Mouse (Mus musculus) hindbrain, embryonic 13.5 days (tissue): Measurements from ENCODE around the gene Gm38431. TPM values are rescaled to one million over a fixed set of nuclear protein-coding genes. Genes with fewer than 3 reads are reported as not detected.

Experiments used
- ATAC-seq: fragments of 200-750 bp; cut with Nextera tagmentation; 2 replicates; pipeline ENCODE4 v1.8.0; 2017; ENCODE audit warnings: moderate TSS enrichment; ENCODE audit not compliant: low FRiP score
- H3K27ac ChIP-seq: fragments of 300-500 bp; sonication (generic); 2 replicates; pipeline ENCODE4 v1.5.1; 2015; ENCODE audit warnings: inconsistent platforms, mild to moderate bottlenecking, moderate library complexity
- H3K27me3 ChIP-seq: fragments of 300-500 bp; sonication (generic); 2 replicates; pipeline ENCODE4 v1.6.1; 2015; ENCODE audit warnings: mild to moderate bottlenecking, inconsistent platforms
- H3K36me3 ChIP-seq: fragments of 300-500 bp; sonication (generic); 2 replicates; pipeline ENCODE4 v1.6.1; 2015; ENCODE audit warnings: mild to moderate bottlenecking, inconsistent platforms
- H3K4me1 ChIP-seq: fragments of 300-500 bp; sonication (generic); replicated peaks from 2 replicates; pipeline ENCODE4 v1.6.1; 2015; ENCODE audit warnings: inconsistent platforms
- H3K4me2 ChIP-seq: fragments of 300-500 bp; sonication (generic); 2 replicates; pipeline ENCODE4 v1.6.1; 2015; ENCODE audit warnings: inconsistent platforms, mild to moderate bottlenecking, moderate library complexity
- H3K4me3 ChIP-seq: fragments of 300-500 bp; sonication (generic); 2 replicates; pipeline ENCODE4 v1.5.1; 2015; ENCODE audit warnings: mild to moderate bottlenecking, inconsistent platforms
- H3K9ac ChIP-seq: fragments of 300-500 bp; sonication (generic); 2 replicates; pipeline ENCODE4 v1.6.1; 2015; ENCODE audit warnings: mild to moderate bottlenecking, inconsistent platforms
- H3K9me3 ChIP-seq: fragments of 300-500 bp; sonication (generic); 2 replicates; pipeline ENCODE4 v1.6.1; 2016; ENCODE audit warnings: inconsistent platforms
- WGBS: fragments of 180-500 bp; shearing (Covaris S2); methylation state at CpG from one replicate; pipeline ENCODE4 v1.1.7; 2015; 5-methylcytosine and 5-hydroxymethylcytosine counted together
- polyA plus RNA-seq: library from polyadenylated mRNA; unstranded; fragments of >200 nt; fragmentation: Nextera tagmentation; extraction: Ambion mirVana; gene quantifications from 2 replicates; pipeline ENCODE4 v1.2.1, GENCODE M21; 2015

Gm38431 gene
- polyA plus RNA-seq, 1 experiment from 2014 or later: 2.8 TPM

GRCm38 (mm10) chr9:21125502-21126258 is 33.9 kb upstream of the Gm38431 start:
- Histone ChIP-seq H3K9ac (no peak overlapping the region), H3K4me1 (peaks cover 7% of the 10 kb centered on the region), H3K4me2 (no peak overlapping the region), H3K9me3 (no peaks in the 10 kb centered on the region), H3K27ac (no peak overlapping the region), H3K4me3 (no peak overlapping the region), H3K36me3 (peaks cover 77% of the 10 kb centered on the region), H3K27me3 (no peaks in the 10 kb centered on the region)
- 92% methylated on average over 9 of the region's 9 CpGs for WGBS
- no peak for ATAC-seq

- no peak for ATAC-seq
Observed at GRCm38 (mm10) chr9:21124837-21125236, 33.0 kb upstream of the Gm38431 start.

GRCm38 (mm10) chr9:21121483-21121882 is 29.7 kb upstream of the Gm38431 start:
- Histone ChIP-seq H3K4me2 (no peak overlapping the region), H3K4me3 (no peak overlapping the region), H3K9ac (no peak overlapping the region), H3K27me3 (no peaks in the 10 kb centered on the region), H3K4me1 (no peaks in the 10 kb centered on the region), H3K9me3 (no peaks in the 10 kb centered on the region), H3K27ac (no peak overlapping the region), H3K36me3 (peaks cover 70% of the 10 kb centered on the region)
- WGBS: 92% methylated on average over 16 of the region's 16 CpGs
- ATAC-seq: no peak

More at GRCm38 (mm10) chr9:21124837-21125236, 33.0 kb upstream of the Gm38431 start:
- H3K9me3 ChIP-seq: no peaks in the 10 kb centered on the region
- WGBS: 84% methylated on average over 5 of the region's 5 CpGs
- H3K4me3 ChIP-seq: no peak overlapping the region
- no peaks in the 10 kb centered on the region for H3K4me1 ChIP-seq
- H3K27ac ChIP-seq: no peak overlapping the region
- no peak overlapping the region for H3K9ac ChIP-seq
- no peak overlapping the region for H3K4me2 ChIP-seq
- H3K27me3 ChIP-seq: no peaks in the 10 kb centered on the region
- H3K36me3 ChIP-seq: peaks cover 85% of the 10 kb centered on the region

GRCm38 (mm10) chr9:21117073-21117472 is 25.3 kb upstream of the Gm38431 start:
- no peak for ATAC-seq
- Histone ChIP-seq H3K4me2 (no peak overlapping the region), H3K4me3 (no peak overlapping the region), H3K27ac (no peak overlapping the region), H3K9me3 (no peaks in the 10 kb centered on the region), H3K9ac (no peak overlapping the region), H3K36me3 (peaks cover 49% of the 10 kb centered on the region), H3K4me1 (no peaks in the 10 kb centered on the region), H3K27me3 (no peaks in the 10 kb centered on the region)
- 81% methylated on average over 6 of the region's 6 CpGs for WGBS

- Histone ChIP-seq H3K4me2 (no peak overlapping the region), H3K27ac (no peak overlapping the region), H3K9ac (no peak overlapping the region), H3K27me3 (no peaks in the 10 kb centered on the region), H3K36me3 (peaks cover 32% of the 10 kb centered on the region), H3K4me1 (no peaks in the 10 kb centered on the region), H3K9me3 (no peaks in the 10 kb centered on the region), H3K4me3 (no peak overlapping the region)
- no peak for ATAC-seq
- WGBS: 93% methylated on average over 8 of the region's 8 CpGs
Observed at GRCm38 (mm10) chr9:21115105-21115504, 23.3 kb upstream of the Gm38431 start.

GRCm38 (mm10) chr9:21114190-21114589 is 22.4 kb upstream of the Gm38431 start:
- WGBS: 93% methylated on average over 7 of the region's 7 CpGs
- Histone ChIP-seq H3K36me3 (peaks cover 32% of the 10 kb centered on the region), H3K4me1 (no peaks in the 10 kb centered on the region), H3K27me3 (no peaks in the 10 kb centered on the region), H3K4me2 (no peak overlapping the region), H3K9me3 (no peaks in the 10 kb centered on the region), H3K4me3 (no peak overlapping the region), H3K27ac (no peak overlapping the region), H3K9ac (no peak overlapping the region)
- no peak for ATAC-seq

- WGBS: 93% methylated on average over 6 of the region's 6 CpGs
- no peak overlapping the region for H3K4me2 ChIP-seq
- H3K27me3 ChIP-seq: no peaks in the 10 kb centered on the region
- H3K36me3 ChIP-seq: peaks cover 37% of the 10 kb centered on the region
- no peak overlapping the region for H3K9ac ChIP-seq
- H3K4me1 ChIP-seq: no peaks in the 10 kb centered on the region
- H3K27ac ChIP-seq: no peak overlapping the region
- H3K9me3 ChIP-seq: no peaks in the 10 kb centered on the region
- ATAC-seq: no peak
- no peak overlapping the region for H3K4me3 ChIP-seq
Observed at GRCm38 (mm10) chr9:21113751-21114150, 22.0 kb upstream of the Gm38431 start.

- Histone ChIP-seq H3K4me1 (no peaks in the 10 kb centered on the region), H3K4me2 (no peak overlapping the region), H3K36me3 (peaks cover 46% of the 10 kb centered on the region), H3K9me3 (no peaks in the 10 kb centered on the region), H3K27ac (no peak overlapping the region), H3K9ac (no peak overlapping the region), H3K27me3 (no peaks in the 10 kb centered on the region), H3K4me3 (no peak overlapping the region)
- no peak for ATAC-seq
- 49% methylated on average over 23 of the region's 23 CpGs for WGBS
Observed at GRCm38 (mm10) chr9:21107607-21108237, 15.9 kb upstream of the Gm38431 start.

- no peak overlapping the region for H3K27ac ChIP-seq
- no peak overlapping the region for H3K9ac ChIP-seq
- ATAC-seq: no peak
- no peaks in the 10 kb centered on the region for H3K9me3 ChIP-seq
- no peaks in the 10 kb centered on the region for H3K27me3 ChIP-seq
- peaks cover 53% of the 10 kb centered on the region for H3K36me3 ChIP-seq
- no peak overlapping the region for H3K4me2 ChIP-seq
- 91% methylated on average over 5 of the region's 5 CpGs for WGBS
- H3K4me3 ChIP-seq: no peak overlapping the region
- H3K4me1 ChIP-seq: no peaks in the 10 kb centered on the region
Observed at GRCm38 (mm10) chr9:21105760-21106564, 14.2 kb upstream of the Gm38431 start.

GRCm38 (mm10) chr9:21104814-21105213 is 13.0 kb upstream of the Gm38431 start:
- Histone ChIP-seq H3K9me3 (no peaks in the 10 kb centered on the region), H3K27ac (no peak overlapping the region), H3K9ac (peak overlapping the region; percentile 49; the same call in 1 of the 2 replicates), H3K4me3 (no peak overlapping the region), H3K4me2 (no peak overlapping the region), H3K36me3 (peaks cover 48% of the 10 kb centered on the region), H3K27me3 (no peaks in the 10 kb centered on the region), H3K4me1 (peaks cover 8% of the 10 kb centered on the region; the same call in 1 of the 2 replicates)
- 87% methylated on average over 6 of the region's 6 CpGs for WGBS
- no peak for ATAC-seq

GRCm38 (mm10) chr9:21102076-21102475 is 10.3 kb upstream of the Gm38431 start:
- Histone ChIP-seq H3K9ac (no peak overlapping the region), H3K36me3 (peaks cover 29% of the 10 kb centered on the region), H3K27ac (no peak overlapping the region), H3K4me2 (no peak overlapping the region), H3K27me3 (no peaks in the 10 kb centered on the region), H3K4me3 (no peak overlapping the region), H3K9me3 (no peaks in the 10 kb centered on the region), H3K4me1 (peaks cover 8% of the 10 kb centered on the region; the same call in 1 of the 2 replicates)
- WGBS: 93% methylated on average over 2 of the region's 2 CpGs
- no peak for ATAC-seq
